Mouse (Mus musculus) adrenal gland, postnatal 4 days (tissue): Measurements from ENCODE around the gene Zfhx3. TPM values are rescaled to one million over a fixed set of nuclear protein-coding genes. Genes with fewer than 3 reads are reported as not detected.
A peak's percentile ranks its signal among the peaks of the same experiment; 100 is the strongest.

Experiments used
- DNase-seq, 2 experiments: peaks; one replicate each; pipeline ENCODE4 v3.0.0; 2021 to 2022; ENCODE audit warnings: low spot score in 2 of 2, mixed read lengths in 2 of 2
- total RNA-seq, 2 experiments: library from RNA; stranded (reverse); gene quantifications; 2 replicates each; pipeline ENCODE4 v1.2.3; 2021

Zfhx3 gene
- total RNA-seq, 2 experiments from 2014 or later = 38.1 to 42.0 TPM

DNA sequence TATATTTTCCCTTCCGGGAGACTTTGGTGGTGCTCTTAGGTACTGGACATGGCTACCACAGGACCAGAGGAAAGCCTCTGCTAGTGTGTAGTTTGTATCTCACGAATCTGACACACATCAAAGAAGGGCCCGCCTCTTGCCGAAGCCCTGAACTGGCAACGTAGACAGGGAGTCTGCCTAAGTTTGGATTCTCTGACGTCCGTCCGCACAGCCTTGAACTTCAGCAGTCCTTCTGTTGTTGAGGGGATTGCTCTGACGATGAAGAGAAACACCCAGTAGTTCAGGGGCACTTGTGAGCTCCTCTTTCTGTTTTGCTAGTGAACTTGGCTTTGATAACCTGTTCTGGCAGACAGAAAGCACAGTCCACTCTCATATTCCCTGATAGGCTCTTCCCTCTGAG is 836.1 kb downstream of the Zfhx3 start:
- DNase-seq = no peak

GRCm38 (mm10) chr8:108780766-108781165 is 838.3 kb downstream of the Zfhx3 start:
- DNase-seq = no peak

DNA sequence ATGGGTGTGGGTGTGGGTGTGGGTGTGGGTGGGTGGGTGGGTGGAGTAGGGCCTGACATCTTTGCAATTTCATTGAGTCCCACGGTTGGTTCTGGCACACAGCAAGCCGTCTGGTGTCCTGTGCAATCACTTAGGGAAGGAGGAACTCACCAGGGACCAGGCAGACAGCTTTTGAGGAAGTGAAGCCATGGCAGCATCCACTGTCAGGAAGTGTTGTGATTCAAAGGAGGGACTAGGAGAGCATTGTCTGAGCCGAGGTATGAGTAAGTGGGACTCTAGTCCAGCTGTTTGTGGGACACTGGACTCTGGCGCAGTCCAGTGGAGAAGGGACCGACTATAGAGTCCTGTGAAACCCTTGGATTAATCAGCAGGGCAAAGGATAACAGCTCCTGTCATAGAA is 838.7 kb downstream of the Zfhx3 start:
- no peak for DNase-seq

DNA sequence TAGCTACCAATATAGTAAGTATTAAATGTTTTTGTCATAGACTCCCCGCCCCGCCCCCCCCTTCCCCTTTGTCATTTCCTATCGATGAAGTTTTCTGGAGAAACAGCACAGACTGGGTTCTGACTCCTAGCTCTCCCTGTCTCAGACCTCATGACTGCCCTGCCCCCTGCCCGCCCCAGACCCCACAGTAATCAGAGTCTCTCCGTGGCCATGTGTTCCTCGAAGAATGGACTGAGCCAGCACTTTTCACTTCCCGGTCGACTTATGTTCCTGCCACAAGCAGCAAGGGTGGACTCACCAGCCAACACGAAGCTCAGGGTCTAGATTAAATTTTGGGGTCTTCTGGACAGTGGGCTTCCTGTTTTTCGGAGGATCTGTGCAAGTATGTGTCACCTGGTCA is 840.7 kb downstream of the Zfhx3 start:
- no peak for DNase-seq

DNA sequence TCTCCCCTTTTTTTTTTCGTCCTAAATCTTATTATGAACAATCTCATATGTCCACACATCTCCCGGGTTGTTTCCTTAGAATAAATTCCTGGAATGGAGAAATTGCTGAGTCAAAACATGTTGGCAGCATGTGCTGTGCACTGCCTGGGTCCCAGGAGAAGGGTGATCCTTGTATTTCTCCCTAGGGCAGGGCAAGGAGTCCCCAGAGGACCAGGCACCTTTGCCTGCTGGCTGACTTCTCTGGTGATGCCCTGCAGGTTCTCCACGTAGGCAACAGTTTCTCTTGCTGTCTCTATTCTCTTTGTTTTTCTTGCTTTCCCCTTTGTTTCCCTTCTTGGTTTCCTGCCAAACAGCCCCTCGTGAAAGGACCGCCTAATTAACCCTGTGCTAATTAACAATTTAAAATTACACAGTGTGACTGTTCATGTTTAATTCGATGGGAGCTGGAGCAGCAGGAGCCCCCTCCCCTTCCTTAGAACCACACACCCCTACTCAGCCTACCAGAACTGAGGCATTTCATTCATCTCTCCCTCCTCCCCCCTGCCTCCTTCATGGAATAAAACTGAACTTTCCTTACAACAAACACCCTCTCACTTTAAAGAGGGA is 845.8 kb downstream of the Zfhx3 start:
- DNase-seq = no peak

DNA sequence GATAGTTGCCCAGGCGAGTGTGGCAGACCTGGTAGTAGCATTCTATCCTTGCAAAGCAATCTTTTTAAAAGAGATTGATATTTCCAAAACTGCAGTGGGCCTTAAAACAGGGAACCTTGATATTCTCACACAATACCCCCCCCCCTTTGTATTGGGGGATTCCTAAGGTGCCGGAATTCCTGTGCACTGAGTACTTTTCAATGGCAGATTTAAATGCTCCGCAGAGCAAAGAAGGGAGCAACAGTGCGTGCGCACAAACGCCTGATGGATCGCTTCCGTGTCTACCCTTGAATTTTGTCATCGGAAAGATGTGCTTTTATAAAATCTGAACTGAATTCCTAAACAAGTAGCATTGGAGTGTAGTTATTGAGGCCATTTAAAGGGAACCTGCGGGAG is 846.3 kb downstream of the Zfhx3 start:
- no peak for DNase-seq

DNA sequence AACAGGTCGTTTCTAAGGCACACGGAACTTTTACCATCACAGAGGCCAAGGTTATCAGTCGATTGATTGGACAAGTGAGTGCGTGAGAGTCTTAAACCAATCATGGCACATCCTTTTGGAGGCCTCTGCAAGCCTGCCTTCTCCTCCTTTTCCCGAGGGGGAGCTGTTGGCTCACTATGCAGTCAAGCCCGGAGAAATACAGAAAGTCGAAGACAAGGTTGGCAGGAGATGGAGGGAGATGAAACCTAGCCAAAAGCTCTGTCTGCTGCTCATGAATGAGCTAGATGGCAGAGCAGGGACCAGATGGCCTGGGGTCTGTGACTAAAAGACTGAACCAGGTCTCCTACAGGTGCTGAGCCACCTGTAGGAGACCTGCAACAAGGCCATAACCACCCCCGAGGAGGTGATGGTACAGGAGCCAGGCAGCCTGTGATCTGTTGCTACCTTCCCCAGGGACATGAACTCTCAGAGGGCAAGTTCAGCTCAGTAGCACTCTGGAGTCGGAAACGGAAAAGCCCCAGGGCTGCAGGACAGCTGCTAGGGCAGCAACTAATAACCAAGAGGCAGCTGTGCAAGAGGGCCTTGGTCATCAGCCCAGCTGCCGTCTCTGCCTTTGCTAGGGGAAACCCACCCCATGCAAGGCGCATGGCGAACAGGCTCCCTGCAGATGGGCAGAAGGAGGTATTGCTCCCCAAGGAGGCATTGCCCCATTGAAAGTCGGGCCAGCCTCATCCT is 848.3 kb downstream of the Zfhx3 start:
- DNase-seq = peak in 1 of 2 experiments; percentile 50

- DNase-seq = no peak
Observed at GRCm38 (mm10) chr8:108796076-108796475, 853.6 kb downstream of the Zfhx3 start.

DNA sequence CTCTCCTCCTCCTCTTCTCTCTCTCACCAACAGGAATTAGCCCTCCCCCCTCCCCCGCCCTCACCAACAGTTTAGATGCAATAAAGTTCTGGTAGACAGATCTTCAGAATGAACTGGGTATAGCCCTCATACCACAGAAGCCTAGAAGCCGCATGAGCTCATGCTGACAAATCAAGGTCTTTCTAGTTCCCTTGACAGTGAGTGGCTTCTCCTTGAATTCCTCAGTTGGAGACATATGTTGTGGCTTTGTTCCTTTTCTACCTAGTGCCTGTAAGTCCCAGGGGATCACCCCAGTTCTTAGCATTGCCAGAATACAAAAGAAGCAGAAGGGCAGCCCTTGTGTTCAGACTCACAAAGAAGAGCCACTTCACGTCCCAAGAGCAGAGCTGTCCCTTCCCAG is 854.4 kb downstream of the Zfhx3 start:
- no peak for DNase-seq

- DNase-seq = peak; percentile 75 to 91
Observed at GRCm38 (mm10) chr8:108798012-108798411, 855.6 kb downstream of the Zfhx3 start.

DNA sequence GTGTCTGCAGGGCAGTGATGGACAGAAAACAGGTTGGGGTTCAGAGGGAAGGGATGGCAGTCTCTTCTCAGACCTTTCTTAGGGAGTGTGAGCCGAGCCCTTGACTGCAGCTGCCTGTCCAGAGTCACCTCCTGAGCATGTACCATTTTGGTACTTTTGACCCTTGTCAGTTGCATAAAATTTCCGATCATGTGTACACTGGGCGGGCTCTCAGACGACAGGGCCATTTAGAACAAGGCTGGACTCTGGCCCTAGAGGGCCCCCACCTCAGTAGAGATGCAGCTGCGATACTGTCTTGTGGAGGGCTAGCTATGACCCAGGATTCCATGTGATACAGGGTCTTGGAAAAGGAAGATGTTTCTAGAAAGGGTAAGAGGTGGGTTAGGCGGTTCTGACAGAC is 856.8 kb downstream of the Zfhx3 start:
- DNase-seq = no peak

GRCm38 (mm10) chr8:108800357-108800756 is 857.9 kb downstream of the Zfhx3 start:
- no peak for DNase-seq

GRCm38 (mm10) chr8:108803017-108803416 is 860.6 kb downstream of the Zfhx3 start:
- no peak for DNase-seq

- no peak for DNase-seq
Observed at GRCm38 (mm10) chr8:108811694-108812093, 869.2 kb downstream of the Zfhx3 start.

DNA sequence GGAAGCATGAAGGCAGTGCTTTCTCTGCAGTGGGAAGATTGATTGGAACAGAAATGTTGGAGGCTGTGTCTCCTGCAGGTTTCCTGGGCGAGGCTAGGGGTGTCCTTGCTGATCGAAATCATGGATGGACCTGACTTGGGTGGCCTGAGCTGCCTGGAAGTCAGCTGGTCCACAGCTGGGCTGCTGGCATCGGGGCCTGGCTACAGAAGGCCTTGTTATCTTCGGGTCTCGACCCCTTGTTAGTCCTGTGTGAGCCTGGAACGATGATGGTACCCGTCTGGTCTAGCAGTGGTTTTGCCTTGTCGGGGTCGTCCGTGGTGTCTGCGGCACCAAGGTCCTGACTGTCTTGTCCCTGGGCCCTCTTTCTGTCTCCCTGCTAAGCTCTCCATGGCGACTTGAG is 870.9 kb downstream of the Zfhx3 start:
- DNase-seq = no peak

GRCm38 (mm10) chr8:108819271-108819671 is 876.8 kb downstream of the Zfhx3 start:
- DNase-seq = no peak

DNA sequence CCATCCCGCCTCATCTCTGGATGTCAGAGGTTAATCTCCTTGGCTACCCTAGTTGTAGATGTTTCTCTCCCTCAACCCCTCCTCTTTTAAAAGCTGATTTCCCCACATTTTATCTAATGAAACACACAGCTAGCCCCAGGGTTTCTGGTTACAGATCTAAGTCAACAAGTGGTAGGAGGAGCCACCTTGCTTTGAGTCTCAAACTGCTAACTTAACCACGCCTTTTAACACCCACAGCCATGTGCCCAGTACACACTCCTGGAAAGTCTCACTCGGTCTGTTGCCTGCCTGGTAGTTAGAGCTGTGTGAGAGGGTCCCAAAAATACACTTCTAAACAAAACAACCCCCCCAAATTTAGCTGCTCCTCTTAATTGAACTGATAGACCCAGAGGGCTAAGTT is 877.4 kb downstream of the Zfhx3 start:
- no peak for DNase-seq

DNA sequence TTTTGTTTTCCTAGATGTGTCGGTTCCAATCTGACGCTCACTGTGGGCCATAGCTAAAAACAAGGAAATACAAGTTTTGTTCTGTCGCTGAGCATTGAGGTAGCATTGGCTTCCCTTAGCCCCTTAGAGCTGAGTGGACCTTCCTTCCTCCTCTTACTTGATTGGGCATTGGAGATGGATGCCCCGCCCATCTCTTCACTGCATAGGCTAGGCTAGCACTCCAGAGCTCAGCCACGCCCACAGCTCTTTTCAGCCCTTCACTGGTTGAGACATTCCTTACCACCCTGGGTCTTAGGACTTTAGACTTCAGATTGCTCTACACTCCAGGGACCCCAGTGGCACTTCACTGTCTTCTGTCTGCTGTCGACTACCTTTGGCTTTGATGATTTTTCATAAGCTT is 878.2 kb downstream of the Zfhx3 start:
- DNase-seq = no peak

DNA sequence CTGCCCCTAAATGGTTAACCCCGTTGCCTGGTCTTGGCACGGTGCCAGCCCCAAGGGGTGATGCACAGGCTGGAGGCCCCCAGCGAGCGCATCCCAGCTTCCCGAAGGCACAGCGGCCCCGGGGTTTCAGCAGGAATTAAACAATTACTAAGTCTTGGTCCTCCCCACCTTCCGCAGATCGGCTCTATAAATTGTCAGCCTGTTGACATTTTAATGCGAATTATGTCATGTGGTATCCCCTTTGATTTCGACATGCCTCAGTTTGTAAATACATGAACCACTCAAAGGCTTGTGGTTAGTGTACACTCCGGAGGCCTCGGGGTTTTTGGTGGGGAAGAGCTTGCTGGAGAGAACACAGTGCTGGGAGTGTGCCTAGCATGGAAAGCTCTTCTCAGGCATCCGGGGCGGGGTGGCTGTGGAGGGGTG is 880.4 kb downstream of the Zfhx3 start:
- DNase-seq = no peak

GRCm38 (mm10) chr8:108824049-108824448 is 881.6 kb downstream of the Zfhx3 start:
- no peak for DNase-seq

- no peak for DNase-seq
Observed at GRCm38 (mm10) chr8:108826414-108826813, 884.0 kb downstream of the Zfhx3 start.

DNA sequence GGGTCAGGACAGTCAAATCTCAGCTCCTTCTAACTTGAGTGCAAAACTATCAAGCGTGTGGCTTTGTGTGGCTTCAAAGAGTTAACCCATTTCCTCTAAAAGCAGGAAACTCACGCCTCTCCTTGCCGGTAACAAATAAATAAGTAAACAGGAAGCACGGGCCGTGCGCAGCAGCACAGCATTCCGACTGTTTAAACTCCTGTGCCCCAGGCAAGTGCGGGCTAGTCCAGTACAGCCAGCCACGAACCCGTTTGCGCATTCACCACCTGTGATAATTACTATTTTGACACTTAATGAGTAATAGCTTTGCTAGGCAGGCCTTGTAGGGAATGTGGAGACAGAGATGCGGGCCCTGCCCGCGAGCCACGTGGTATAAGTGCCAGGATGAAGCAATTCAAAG is 885.0 kb downstream of the Zfhx3 start:
- no peak for DNase-seq

GRCm38 (mm10) chr8:108829305-108829717 is 886.9 kb downstream of the Zfhx3 start:
- DNase-seq = no peak
